Mouse (Mus musculus): ENCODE measurements around the gene Tram2.

GRCm38 (mm10) chr1:20989461-20990083, 89.5 kb downstream of the Tram2 start:
- TF ChIP-seq EP300 (IDR thresholded peaks at IDR 0.05; ENCODE audit: low read depth) (no peak), CTCF (IDR thresholded peaks at IDR 0.05; ENCODE audit: low read depth) (no peak)
